Mouse (Mus musculus) layer of hippocampus, postnatal 36 days (tissue): ENCODE measurements around the gene Cdc73. TPM values are rescaled to one million over a fixed set of nuclear protein-coding genes. Genes with fewer than 3 reads are reported as not detected.
"Not testable (repeated sequence)": the region's sequence is repeated elsewhere in the genome, so short reads cannot be mapped to it uniquely, and the experiment has no call there.

Experiments
- DNase-seq, 2 experiments: peaks; one replicate each; pipeline ENCODE4 v3.0.0; 2022
- total RNA-seq, 2 experiments: library from RNA; stranded (reverse); gene quantifications; 2 replicates each; pipeline ENCODE4 v1.2.3; 2021

Cdc73 gene
- total RNA-seq: 10 to 100 TPM; 74.8 to 80.2 TPM

GRCm38 (mm10) chr1:143702741-143703262, at the start of gene Cdc73:
Cdc73 (minus strand) TSS chr1:143702893.
- DNase-seq: peak; percentile 90 to 91

- DNase-seq: no peak
Observed at GRCm38 (mm10) chr1:143745871-143746270, 43.2 kb upstream of the Cdc73 start.

- no peak for DNase-seq
Observed at GRCm38 (mm10) chr1:143742186-143742585, 39.5 kb upstream of the Cdc73 start.

- no peak for DNase-seq
Observed at GRCm38 (mm10) chr1:143741331-143741730, 38.6 kb upstream of the Cdc73 start.

- peak; percentile 7 to 18 for DNase-seq
Observed at GRCm38 (mm10) chr1:143740581-143740980, 37.9 kb upstream of the Cdc73 start.

GRCm38 (mm10) chr1:143739361-143740350, 37.0 kb upstream of the Cdc73 start:
- DNase-seq: peak; percentile 86 to 87

GRCm38 (mm10) chr1:143738811-143739210, 36.1 kb upstream of the Cdc73 start:
- no peak for DNase-seq

GRCm38 (mm10) chr1:143733914-143734410, 31.3 kb upstream of the Cdc73 start:
- DNase-seq: no peak

GRCm38 (mm10) chr1:143731691-143732090, 29.0 kb upstream of the Cdc73 start:
- no peak for DNase-seq

GRCm38 (mm10) chr1:143730899-143731298, 28.2 kb upstream of the Cdc73 start:
- DNase-seq: no peak

- no peak for DNase-seq
Observed at GRCm38 (mm10) chr1:143727701-143728445, 25.2 kb upstream of the Cdc73 start.

GRCm38 (mm10) chr1:143724456-143725064, 21.9 kb upstream of the Cdc73 start:
- DNase-seq: no peak

- not testable (repeated sequence) for DNase-seq
Observed at GRCm38 (mm10) chr1:143716038-143716437, 13.3 kb upstream of the Cdc73 start, which contains the start of gene Glrx2. Glrx2 (plus strand) TSS chr1:143716338.

GRCm38 (mm10) chr1:143710627-143710976, 7.9 kb upstream of the Cdc73 start:
- no peak for DNase-seq

GRCm38 (mm10) chr1:143709966-143710626, 7.4 kb upstream of the Cdc73 start:
- no peak for DNase-seq

GRCm38 (mm10) chr1:143708361-143708760, 5.7 kb upstream of the Cdc73 start:
- DNase-seq: no peak

GRCm38 (mm10) chr1:143707006-143707405, 4.3 kb upstream of the Cdc73 start:
- no peak for DNase-seq

- DNase-seq: no peak
Observed at GRCm38 (mm10) chr1:143702141-143702740, 452 bp downstream of the Cdc73 start.

- DNase-seq: no peak
Observed at GRCm38 (mm10) chr1:143701736-143702135, 957 bp downstream of the Cdc73 start.

GRCm38 (mm10) chr1:143684849-143685248, 17.8 kb downstream of the Cdc73 start:
- no peak for DNase-seq

GRCm38 (mm10) chr1:143681108-143681507, 21.6 kb downstream of the Cdc73 start:
- DNase-seq: no peak
